Comparison of ENCODE assay signal across 21 mouse cellular contexts in genomic region chr2:170475164-170475563, GRCm38 (mm10). TPM values are rescaled to one million over a fixed set of nuclear protein-coding genes. Genes with fewer than 3 reads are reported as not detected.
"Had no signal": no experiment of that assay in that cellular context is flagged by ENCODE, and none has a peak within 500 bp of the region (broad histone marks: within the 10 kb centered on the region; RNA-seq: fewer than 3 reads in every experiment).

No protein-coding gene starts in this region.

- H3K27ac ChIP-seq: intestine, embryonic 15.5 days; limb, embryonic 13.5 days; liver, embryonic 14.5 days; midbrain, embryonic 12.5 days; neural tube, embryonic 13.5 days; stomach, embryonic 15.5 days had no signal

- ATAC-seq: intestine, embryonic 15.5 days; midbrain, embryonic 16.5 days had no signal

- H3K9ac ChIP-seq: intestine, embryonic 15.5 days; limb, embryonic 13.5 days; liver, embryonic 14.5 days; midbrain, embryonic 12.5 days; neural tube, embryonic 13.5 days; stomach, embryonic 15.5 days had no signal

- DNase-seq: layer of hippocampus, adult 9-11 months; left cerebral cortex, postnatal 4 days; lung, adult 18-20 months; retina, postnatal 1 day; right cerebral cortex, postnatal 4 days; spleen, adult 18-20 months; thymus, adult 2 months; thymus, postnatal 25 days had no signal

- H3K36me3 ChIP-seq: intestine, embryonic 15.5 days; limb, embryonic 13.5 days; midbrain, embryonic 12.5 days; neural tube, embryonic 13.5 days; stomach, embryonic 15.5 days had no signal

- H3K4me1 ChIP-seq: intestine, embryonic 15.5 days; stomach, embryonic 15.5 days had no signal

- H3K27me3 ChIP-seq: intestine, embryonic 15.5 days; stomach, embryonic 15.5 days had no signal

- H3K9me3 ChIP-seq: intestine, embryonic 15.5 days; limb, embryonic 13.5 days; midbrain, embryonic 12.5 days; neural tube, embryonic 13.5 days; stomach, embryonic 15.5 days had no signal

- H3K4me2 ChIP-seq: intestine, embryonic 15.5 days; limb, embryonic 13.5 days; midbrain, embryonic 12.5 days; neural tube, embryonic 13.5 days; stomach, embryonic 15.5 days had no signal

- H3K4me3 ChIP-seq: intestine, embryonic 15.5 days; limb, embryonic 13.5 days; midbrain, embryonic 12.5 days; neural tube, embryonic 13.5 days; stomach, embryonic 15.5 days had no signal

RNA-seq across cellular contexts. Expression of gene Cyp24a1, which starts 21.8 kb away (rescaled TPM):
- total RNA-seq: left cerebral cortex, adult 18-20 months; left cerebral cortex, postnatal 10 days; left cerebral cortex, postnatal 4 days; liver, adult 2 months; megakaryocyte-erythroid progenitor cell, adult 5-6 weeks had no signal
- polyA plus RNA-seq: intestine, embryonic 15.5 days; limb, embryonic 13.5 days; liver, adult 2 months; liver, embryonic 14.5 days; lung, embryonic 16.5 days; neural tube, embryonic 13.5 days; stomach, embryonic 15.5 days; urinary bladder, adult 2 months had no signal

RNA-seq across cellular contexts. Expression of gene Bcas1, which starts 47.5 kb away (rescaled TPM):
- total RNA-seq: liver, adult 2 months; megakaryocyte-erythroid progenitor cell, adult 5-6 weeks had no signal
